Mouse (Mus musculus) embryonic fibroblast, embryonic 13.5 days (primary cell): Measurements from ENCODE around the gene Tln1. TPM values are rescaled to one million over a fixed set of nuclear protein-coding genes. Genes with fewer than 3 reads are reported as not detected.

ENCODE experiments used
- H3K27ac ChIP-seq: 2 replicates; pipeline ENCODE4 v1.5.1; 2012; ENCODE audit warnings: low read length, control low read depth, inconsistent platforms; ENCODE audit not compliant: insufficient read depth
- H3K4me1 ChIP-seq: 2 replicates; pipeline ENCODE4 v1.6.1; 2011; ENCODE audit warnings: low read length; ENCODE audit not compliant: control insufficient read depth, insufficient read depth
- H3K4me3 ChIP-seq: 2 replicates; pipeline ENCODE4 v1.5.1; 2011; ENCODE audit warnings: mild to moderate bottlenecking, control low read depth, low read length; ENCODE audit not compliant: insufficient read depth
- CTCF ChIP-seq: IDR thresholded peaks from 2 replicates; pipeline ENCODE4 v1.5.1; 2011; ENCODE audit warnings: mild to moderate bottlenecking, control low read depth, low read length, moderate library complexity, borderline replicate concordance; ENCODE audit not compliant: insufficient read depth
- POLR2A ChIP-seq: IDR thresholded peaks from 2 replicates; pipeline ENCODE4 v1.6.1; 2011; ENCODE audit warnings: low read depth, mild to moderate bottlenecking, control low read depth, low read length, moderate library complexity
- polyA plus RNA-seq: library from polyadenylated mRNA; stranded (reverse); fragments of >200 nt; gene quantifications from 2 replicates; pipeline ENCODE4 v1.2.4, GENCODE M21; 2011; ENCODE audit warnings: low read depth; ENCODE audit not compliant: missing spikeins, insufficient read length

Gene Tln1
- polyA plus RNA-seq, 1 experiment = 291 TPM

GRCm38 (mm10) chr4:43562769-43563600, 494 bp upstream of the Tln1 start:
- peaks cover 5% of the 10 kb centered on the region; the same call in 1 of the 2 replicates for H3K4me1 ChIP-seq
- no peak for TF ChIP-seq CTCF
- no peak for TF ChIP-seq POLR2A
- H3K4me3 ChIP-seq = peak overlapping the region; percentile 92
- H3K27ac ChIP-seq = peak overlapping the region; percentile 68

GRCm38 (mm10) chr4:43561436-43561996, 975 bp downstream of the Tln1 start:
- no peak for TF ChIP-seq CTCF
- no peak; the same call in 1 of the 2 replicates for TF ChIP-seq POLR2A
- peaks cover 11% of the 10 kb centered on the region; the same call in 1 of the 2 replicates for H3K4me1 ChIP-seq

GRCm38 (mm10) chr4:43560976-43561375, 1.5 kb downstream of the Tln1 start:
- H3K4me3 ChIP-seq = peak overlapping the region; percentile 92
- H3K27ac ChIP-seq = peak overlapping the region; percentile 99
- no peak for TF ChIP-seq CTCF
- TF ChIP-seq POLR2A = no peak
- peaks cover 11% of the 10 kb centered on the region; the same call in 1 of the 2 replicates for H3K4me1 ChIP-seq

More at GRCm38 (mm10) chr4:43561436-43561996, 975 bp downstream of the Tln1 start:
- peak overlapping the region; percentile 92 for H3K4me3 ChIP-seq
- peak overlapping the region; percentile 99 for H3K27ac ChIP-seq

- H3K4me3 ChIP-seq = peak overlapping the region; percentile 92
- TF ChIP-seq POLR2A (peak; percentile 35; the same call in 1 of the 2 replicates), CTCF (no peak)
- peak overlapping the region; percentile 95 for H3K27ac ChIP-seq
- H3K4me1 ChIP-seq = peaks cover 11% of the 10 kb centered on the region; the same call in 1 of the 2 replicates
These were observed 2.3 kb downstream of the Tln1 start for GRCm38 (mm10) chr4:43560243-43560611.

- H3K4me1 ChIP-seq = peaks cover 11% of the 10 kb centered on the region; the same call in 1 of the 2 replicates
These were observed 2.8 kb downstream of the Tln1 start for GRCm38 (mm10) chr4:43559519-43560242.

GRCm38 (mm10) chr4:43558631-43559356, 3.7 kb downstream of the Tln1 start:
- Histone ChIP-seq H3K27ac (peak overlapping the region; percentile 95), H3K4me3 (peak overlapping the region; percentile 28), H3K4me1 (peaks cover 9% of the 10 kb centered on the region; the same call in 1 of the 2 replicates)
- TF ChIP-seq POLR2A (peak; percentile 92), CTCF (no peak)

More at GRCm38 (mm10) chr4:43559519-43560242, 2.8 kb downstream of the Tln1 start:
- Histone ChIP-seq H3K27ac (peak overlapping the region; percentile 95), H3K4me3 (peak overlapping the region; percentile 92)
- no peak for TF ChIP-seq POLR2A
- no peak for TF ChIP-seq CTCF

- peaks cover 9% of the 10 kb centered on the region; the same call in 1 of the 2 replicates for H3K4me1 ChIP-seq
- peak overlapping the region; percentile 95 for H3K27ac ChIP-seq
- H3K4me3 ChIP-seq = peak overlapping the region; percentile 28
- TF ChIP-seq POLR2A (peak; percentile 79), CTCF (no peak)
These were observed 4.4 kb downstream of the Tln1 start for GRCm38 (mm10) chr4:43558028-43558630.

- no peak overlapping the region for H3K27ac ChIP-seq
These were observed 6.6 kb downstream of the Tln1 start for GRCm38 (mm10) chr4:43555926-43556325.

More at GRCm38 (mm10) chr4:43555926-43556325, 6.6 kb downstream of the Tln1 start:
- peaks cover 9% of the 10 kb centered on the region; the same call in 1 of the 2 replicates for H3K4me1 ChIP-seq
- H3K4me3 ChIP-seq = no peak overlapping the region
- no peak for TF ChIP-seq POLR2A
